In the genomic region with DNA sequence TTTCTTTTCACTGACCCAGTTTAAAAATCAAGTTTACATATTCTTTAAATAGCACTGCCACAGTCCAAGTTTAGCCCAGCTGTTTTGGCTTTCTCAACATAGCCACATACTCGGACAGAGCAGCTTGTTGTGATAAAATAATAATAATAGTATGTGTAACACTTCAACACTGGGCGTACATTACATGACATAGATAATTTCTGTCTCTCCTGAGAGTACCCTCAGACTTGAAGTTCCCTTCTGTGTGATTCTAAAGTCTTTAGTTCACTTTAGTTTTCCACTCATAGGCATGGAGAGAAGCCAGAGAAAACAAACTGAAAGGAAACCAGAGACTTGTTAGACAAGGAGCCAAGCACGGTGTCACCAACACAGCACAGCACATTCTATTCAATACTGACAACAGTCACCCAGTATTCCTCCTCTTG, we compare ENCODE assay signal across 16 mouse cellular contexts.
DNase-seq lines count a peak whose midpoint lies in the region; ATAC-seq lines count a peak whose summit lies in the region.
"Had no signal": no experiment of that assay in that cellular context is flagged by ENCODE, and none has a peak within 500 bp of the region (broad histone marks: within the 10 kb centered on the region; RNA-seq: fewer than 3 reads in every experiment).

No protein-coding gene starts in this region.

- H3K27me3 ChIP-seq in heart, embryonic 11.5 days (ENCODE audit: control insufficient read depth, insufficient read depth, low read length): no peaks in the 10 kb centered on the region
- no peaks in the 10 kb centered on the region for H3K27me3 ChIP-seq in heart, embryonic 16.5 days (ENCODE audit: control insufficient read depth, insufficient read depth, low read length)
- H3K27me3 ChIP-seq in forebrain, embryonic 13.5 days: no peaks in the 10 kb centered on the region
- H3K27me3 ChIP-seq: CH12.LX; embryonic facial prominence, embryonic 12.5 days; hindbrain, embryonic 13.5 days had no signal

- H3K4me2 ChIP-seq in heart, embryonic 11.5 days: no peak overlapping the region
- H3K4me2 ChIP-seq in heart, embryonic 16.5 days (ENCODE audit: low read depth, low read length): peak overlapping the region; percentile 52
- H3K4me2 ChIP-seq in forebrain, embryonic 13.5 days: no peak overlapping the region
- H3K4me2 ChIP-seq: embryonic facial prominence, embryonic 12.5 days; hindbrain, embryonic 13.5 days had no signal

- WGBS in heart, embryonic 11.5 days (ENCODE audit: insufficient replicate concordance): 27% methylated on average over 3 of the region's 3 CpGs
- WGBS in heart, embryonic 16.5 days: 18% methylated on average over 3 of the region's 3 CpGs
- 86% methylated on average over 3 of the region's 3 CpGs for WGBS in forebrain, embryonic 13.5 days

- DNase-seq in heart, adult 9 months (ENCODE audit: low spot score in 2 of 2): peak; percentile 20 to 34
- peak; percentile 47 for DNase-seq in Muller cell, postnatal 12 days (ENCODE audit: inconsistent ontology term)
- DNase-seq in lung, postnatal 14 days: peak; percentile 24
- no peak for DNase-seq in spleen, postnatal 36 days (ENCODE audit: low spot score in 2 of 2)
- DNase-seq: cerebellum, adult 2 months; kidney, postnatal 36 days; liver, postnatal 0 days; thymus, postnatal 14 days had no signal

- no peak; the same call in 1 of the 2 replicates for ATAC-seq in heart, embryonic 11.5 days (replicated peaks; ENCODE audit: insufficient number of reproducible peaks, low FRiP score, low TSS enrichment)
- peak; percentile 92 for ATAC-seq in heart, embryonic 16.5 days (replicated peaks; ENCODE audit: extremely low read depth, insufficient read depth, low FRiP score)
- no peak for ATAC-seq in forebrain, embryonic 13.5 days
- no peak for ATAC-seq in inflammation-experienced regulatory T-cells, adult 6 months
- ATAC-seq: forebrain, embryonic 16.5 days; liver, postnatal 0 days had no signal

- no peaks in the 10 kb centered on the region for H3K36me3 ChIP-seq in heart, embryonic 11.5 days (ENCODE audit: control insufficient read depth, insufficient read depth, low read length)
- no peaks in the 10 kb centered on the region for H3K36me3 ChIP-seq in heart, embryonic 16.5 days (ENCODE audit: control insufficient read depth, insufficient read depth)
- H3K36me3 ChIP-seq in forebrain, embryonic 13.5 days (ENCODE audit: poor library complexity, severe bottlenecking): no peaks in the 10 kb centered on the region
- H3K36me3 ChIP-seq: embryonic facial prominence, embryonic 12.5 days; hindbrain, embryonic 13.5 days had no signal

- H3K4me3 ChIP-seq in heart, embryonic 11.5 days (ENCODE audit: low read depth, low read length): no peak overlapping the region
- H3K4me3 ChIP-seq in heart, embryonic 16.5 days (ENCODE audit: low read length): peak overlapping the region; percentile 30
- H3K4me3 ChIP-seq in forebrain, embryonic 13.5 days: no peak overlapping the region
- H3K4me3 ChIP-seq: embryonic facial prominence, embryonic 12.5 days; hindbrain, embryonic 13.5 days had no signal

- H3K9me3 ChIP-seq in heart, embryonic 11.5 days (replicated peaks; ENCODE audit: control insufficient read depth, low read length): no peaks in the 10 kb centered on the region
- H3K9me3 ChIP-seq in heart, embryonic 16.5 days (replicated peaks; ENCODE audit: control insufficient read depth, low read length): no peaks in the 10 kb centered on the region
- H3K9me3 ChIP-seq in forebrain, embryonic 13.5 days (replicated peaks): no peaks in the 10 kb centered on the region
- H3K9me3 ChIP-seq: embryonic facial prominence, embryonic 12.5 days; hindbrain, embryonic 13.5 days had no signal

- H3K9ac ChIP-seq in heart, embryonic 11.5 days (ENCODE audit: low read depth, low read length): no peak overlapping the region
- H3K9ac ChIP-seq in heart, embryonic 16.5 days (ENCODE audit: low read length): no peak overlapping the region
- no peak overlapping the region for H3K9ac ChIP-seq in forebrain, embryonic 13.5 days
- H3K9ac ChIP-seq: embryonic facial prominence, embryonic 12.5 days; hindbrain, embryonic 13.5 days; liver, postnatal 0 days had no signal

- H3K4me1 ChIP-seq in heart, embryonic 11.5 days (ENCODE audit: control insufficient read depth, insufficient read depth, low read length): no peaks in the 10 kb centered on the region
- H3K4me1 ChIP-seq in heart, embryonic 16.5 days (ENCODE audit: control insufficient read depth, insufficient read depth, low read length): no peaks in the 10 kb centered on the region; the same call in 1 of the 2 replicates
- no peaks in the 10 kb centered on the region for H3K4me1 ChIP-seq in forebrain, embryonic 13.5 days
- H3K4me1 ChIP-seq: embryonic facial prominence, embryonic 12.5 days; hindbrain, embryonic 13.5 days had no signal

- no peak overlapping the region for H3K27ac ChIP-seq in heart, embryonic 11.5 days (ENCODE audit: low read depth, low read length)
- H3K27ac ChIP-seq in heart, embryonic 16.5 days (ENCODE audit: low read length): peak overlapping the region; percentile 81
- no peak overlapping the region for H3K27ac ChIP-seq in forebrain, embryonic 13.5 days
- H3K27ac ChIP-seq: embryonic facial prominence, embryonic 12.5 days; hindbrain, embryonic 13.5 days had no signal

Comparison
In these comparisons a context has a peak if more than half of its experiments do, and no peak if none do; other contexts are left out.
1. DNase-seq: peak in heart, adult 9 months (2 of 2), Muller cell, postnatal 12 days (single experiment) and lung, postnatal 14 days (single experiment); none in spleen, postnatal 36 days (0 of 2).